Mouse (Mus musculus) limb, embryonic 11.5 days (tissue): ENCODE data around the gene Creb3l2. TPM values are rescaled to one million over a fixed set of nuclear protein-coding genes. Genes with fewer than 3 reads are reported as not detected.

ENCODE experiments used
- ATAC-seq: fragments of 200-750 bp; cut with Nextera tagmentation; 2 replicates; pipeline ENCODE4 v1.8.0; 2017; ENCODE audit warnings: low read depth; ENCODE audit not compliant: insufficient number of reproducible peaks, low FRiP score, low TSS enrichment
- DNase-seq: peaks from one replicate; pipeline ENCODE4 v3.0.0-alpha.2; 2015; ENCODE audit warnings: low spot score
- H3K27ac ChIP-seq: fragments of 300-500 bp; sonication (generic); replicated peaks from 2 replicates; pipeline ENCODE4 v1.5.1; 2014; ENCODE audit warnings: low read depth, mild to moderate bottlenecking, low read length
- H3K27me3 ChIP-seq: fragments of 300-500 bp; sonication (generic); 2 replicates; pipeline ENCODE4 v1.6.1; 2014; ENCODE audit warnings: mild to moderate bottlenecking, low read length, mixed read lengths; ENCODE audit not compliant: control insufficient read depth, insufficient read depth
- H3K36me3 ChIP-seq: fragments of 300-500 bp; sonication (generic); 2 replicates; pipeline ENCODE4 v1.6.1; 2014; ENCODE audit warnings: mild to moderate bottlenecking, low read length, moderate library complexity, mixed read lengths; ENCODE audit not compliant: control insufficient read depth, insufficient read depth
- H3K4me1 ChIP-seq: fragments of 300-500 bp; sonication (generic); 2 replicates; pipeline ENCODE4 v1.6.1; 2014; ENCODE audit warnings: low read length, mixed read lengths; ENCODE audit not compliant: control insufficient read depth, insufficient read depth
- H3K4me2 ChIP-seq: fragments of 300-500 bp; sonication (generic); 2 replicates; pipeline ENCODE4 v1.6.1; 2014; ENCODE audit warnings: low read depth, mild to moderate bottlenecking, moderate library complexity; ENCODE audit not compliant: severe bottlenecking
- H3K4me3 ChIP-seq: fragments of 300-500 bp; sonication (generic); 2 replicates; pipeline ENCODE4 v1.5.1; 2014; ENCODE audit warnings: low read depth, low read length
- H3K9ac ChIP-seq: fragments of 300-500 bp; sonication (generic); 2 replicates; pipeline ENCODE4 v1.6.1; 2014; ENCODE audit warnings: mild to moderate bottlenecking, low read length
- H3K9me3 ChIP-seq: fragments of 300-500 bp; sonication (generic); 2 replicates; pipeline ENCODE4 v1.6.1; 2016; ENCODE audit warnings: low read length; ENCODE audit not compliant: control insufficient read depth
- WGBS: fragments of 180-500 bp; shearing (Covaris S2); extraction: QIAGEN DNeasy Blood & Tissue Kit; methylation state at CpG from one replicate; pipeline ENCODE4 v1.1.7; 2014; 5-methylcytosine and 5-hydroxymethylcytosine counted together
- polyA plus RNA-seq: library from polyadenylated mRNA; unstranded; fragments of >200 nt; fragmentation: Nextera tagmentation; extraction: Ambion mirVana; gene quantifications from 2 replicates; pipeline ENCODE4 v1.2.1, GENCODE M21; 2014

The Creb3l2 gene
- polyA plus RNA-seq, 1 experiment from 2014 or later, result 25.2 TPM

GRCm38 (mm10) chr6:37425833-37426232 lies 16.1 kb downstream of the Creb3l2 start:
- H3K27me3 ChIP-seq, result no peaks in the 10 kb centered on the region
- no peak overlapping the region for H3K4me3 ChIP-seq
- H3K4me1 ChIP-seq, result peaks cover 36% of the 10 kb centered on the region
- no peaks in the 10 kb centered on the region for H3K36me3 ChIP-seq
- no peak overlapping the region for H3K4me2 ChIP-seq
- H3K9ac ChIP-seq, result no peak overlapping the region
- ATAC-seq (no peak), DNase-seq (no peak)
- H3K27ac ChIP-seq, result no peak overlapping the region
- 84% methylated on average over 3 of the region's 3 CpGs for WGBS
- no peaks in the 10 kb centered on the region for H3K9me3 ChIP-seq

DNA sequence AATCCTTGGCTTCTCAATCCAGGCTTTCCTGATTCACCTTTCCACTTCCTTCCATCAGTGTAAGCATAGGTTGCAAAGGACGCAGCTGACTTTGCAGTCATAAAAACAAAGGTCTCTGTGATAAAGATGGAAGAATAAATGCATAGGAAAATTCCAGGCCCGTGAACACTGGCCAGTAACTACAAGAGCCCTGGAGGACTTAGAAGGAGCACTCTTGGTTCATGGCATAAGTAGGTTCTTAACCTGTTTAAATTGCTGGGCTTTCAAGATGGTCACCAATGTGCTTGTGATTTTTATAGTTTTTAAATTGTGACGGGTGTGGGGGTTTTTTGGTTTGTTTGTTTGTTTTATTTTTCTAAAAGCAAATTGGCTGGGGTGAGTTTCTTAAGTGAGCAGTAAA lies 16.9 kb downstream of the Creb3l2 start:
- H3K4me1 ChIP-seq, result peaks cover 32% of the 10 kb centered on the region

GRCm38 (mm10) chr6:37424374-37424773 lies 17.6 kb downstream of the Creb3l2 start:
- 24% methylated on average over 7 of the region's 7 CpGs for WGBS
- no peak overlapping the region; the same call in 1 of the 2 replicates for H3K9ac ChIP-seq

More for the DNA sequence above, 16.9 kb downstream of the Creb3l2 start:
- Histone ChIP-seq H3K4me2 (no peak overlapping the region), H3K9ac (no peak overlapping the region), H3K36me3 (no peaks in the 10 kb centered on the region), H3K27ac (no peak overlapping the region), H3K27me3 (no peaks in the 10 kb centered on the region), H3K9me3 (no peaks in the 10 kb centered on the region), H3K4me3 (no peak overlapping the region)
- no peak for ATAC-seq
- no peak for DNase-seq
- WGBS, result 86% methylated on average over 3 of the region's 3 CpGs

DNA sequence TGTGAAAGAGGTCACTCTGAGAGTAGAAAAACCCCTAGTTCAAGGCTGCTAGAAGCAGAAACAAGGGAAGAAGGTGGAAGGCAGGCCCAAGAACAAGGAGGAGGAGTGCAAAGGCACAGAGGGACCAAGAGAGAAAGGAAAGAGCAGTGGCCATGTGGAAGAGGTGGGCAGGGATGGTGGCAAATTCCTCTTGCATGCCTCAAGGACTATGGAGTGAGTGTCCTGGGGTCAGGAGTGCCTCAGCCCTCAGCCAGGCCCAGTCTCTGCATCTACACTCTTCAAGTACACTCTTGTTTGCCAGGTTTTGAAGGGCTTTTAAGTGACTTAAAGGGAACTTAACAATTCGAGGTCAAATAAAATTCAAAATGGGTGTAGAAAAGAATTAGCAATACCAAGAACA lies 18.6 kb downstream of the Creb3l2 start:
- Histone ChIP-seq H3K4me1 (peaks cover 33% of the 10 kb centered on the region), H3K4me3 (no peak overlapping the region), H3K9me3 (no peaks in the 10 kb centered on the region), H3K27me3 (no peaks in the 10 kb centered on the region), H3K4me2 (no peak overlapping the region), H3K36me3 (no peaks in the 10 kb centered on the region), H3K9ac (no peak overlapping the region), H3K27ac (no peak overlapping the region)
- no peak for DNase-seq
- ATAC-seq, result no peak
- WGBS, result 78% methylated on average over 1 of the region's 1 CpGs

More at GRCm38 (mm10) chr6:37424374-37424773, 17.6 kb downstream of the Creb3l2 start:
- Histone ChIP-seq H3K36me3 (no peaks in the 10 kb centered on the region), H3K9me3 (no peaks in the 10 kb centered on the region), H3K4me3 (no peak overlapping the region), H3K4me2 (no peak overlapping the region), H3K27ac (peak overlapping the region; percentile 70), H3K27me3 (no peaks in the 10 kb centered on the region), H3K4me1 (peaks cover 33% of the 10 kb centered on the region)
- DNase-seq (peak; percentile 39), ATAC-seq (no peak)

GRCm38 (mm10) chr6:37421124-37421523 lies 20.8 kb downstream of the Creb3l2 start:
- DNase-seq (no peak), ATAC-seq (no peak)
- 86% methylated on average over 6 of the region's 6 CpGs for WGBS
- Histone ChIP-seq H3K4me1 (peaks cover 27% of the 10 kb centered on the region), H3K9ac (no peak overlapping the region), H3K27ac (no peak overlapping the region), H3K9me3 (no peaks in the 10 kb centered on the region), H3K36me3 (no peaks in the 10 kb centered on the region), H3K4me2 (no peak overlapping the region), H3K27me3 (no peaks in the 10 kb centered on the region), H3K4me3 (no peak overlapping the region)

DNA sequence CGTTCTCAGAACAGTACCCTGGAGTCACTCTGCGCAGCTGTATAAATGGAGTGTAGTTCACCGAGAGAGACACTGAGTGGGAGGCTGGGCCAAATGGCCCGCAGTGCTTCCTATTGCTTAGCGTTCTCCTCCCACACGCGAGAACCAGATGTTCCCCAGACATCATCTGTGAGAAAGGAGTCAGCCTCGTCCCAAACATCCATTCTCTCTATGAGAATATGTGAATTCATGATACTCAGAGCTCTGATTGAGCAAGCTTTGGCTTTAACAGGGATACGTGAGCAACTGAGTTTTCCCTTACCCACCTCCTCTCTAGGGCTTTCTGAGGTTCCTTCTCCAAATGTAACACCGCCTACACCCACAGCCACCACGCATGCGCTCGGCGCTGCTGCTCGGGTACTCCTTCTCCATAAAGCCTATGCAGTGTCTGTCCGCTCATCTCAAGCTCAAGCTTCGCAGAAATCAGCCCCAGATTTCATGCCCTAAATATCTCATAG lies 22.5 kb downstream of the Creb3l2 start:
- 72% methylated on average over 17 of the region's 17 CpGs for WGBS
- H3K27me3 ChIP-seq, result no peaks in the 10 kb centered on the region
- no peak overlapping the region for H3K4me2 ChIP-seq
- DNase-seq (no peak), ATAC-seq (no peak)
- no peak overlapping the region for H3K9ac ChIP-seq
- 0 out of 2 replicates have a peak overlapping the region, but pooled peaks have one; percentile 18 for H3K27ac ChIP-seq
- H3K4me3 ChIP-seq, result no peak overlapping the region
- no peaks in the 10 kb centered on the region for H3K36me3 ChIP-seq
- no peaks in the 10 kb centered on the region for H3K9me3 ChIP-seq
- peaks cover 34% of the 10 kb centered on the region for H3K4me1 ChIP-seq

GRCm38 (mm10) chr6:37418931-37419330 lies 23.0 kb downstream of the Creb3l2 start:
- ATAC-seq, result no peak
- Histone ChIP-seq H3K4me2 (no peak overlapping the region), H3K27me3 (no peaks in the 10 kb centered on the region), H3K9ac (no peak overlapping the region), H3K9me3 (no peaks in the 10 kb centered on the region), H3K4me3 (no peak overlapping the region), H3K4me1 (peaks cover 30% of the 10 kb centered on the region), H3K27ac (0 out of 2 replicates have a peak overlapping the region, but pooled peaks have one; percentile 18), H3K36me3 (no peaks in the 10 kb centered on the region)
- DNase-seq, result no peak
- WGBS, result 63% methylated on average over 6 of the region's 6 CpGs

GRCm38 (mm10) chr6:37416743-37417142 lies 25.2 kb downstream of the Creb3l2 start:
- Histone ChIP-seq H3K36me3 (no peaks in the 10 kb centered on the region), H3K9me3 (no peaks in the 10 kb centered on the region), H3K4me2 (no peak overlapping the region), H3K9ac (no peak overlapping the region), H3K27me3 (no peaks in the 10 kb centered on the region), H3K27ac (no peak overlapping the region), H3K4me3 (no peak overlapping the region), H3K4me1 (peaks cover 26% of the 10 kb centered on the region)
- DNase-seq (no peak), ATAC-seq (no peak)
- 89% methylated on average over 4 of the region's 4 CpGs for WGBS

DNA sequence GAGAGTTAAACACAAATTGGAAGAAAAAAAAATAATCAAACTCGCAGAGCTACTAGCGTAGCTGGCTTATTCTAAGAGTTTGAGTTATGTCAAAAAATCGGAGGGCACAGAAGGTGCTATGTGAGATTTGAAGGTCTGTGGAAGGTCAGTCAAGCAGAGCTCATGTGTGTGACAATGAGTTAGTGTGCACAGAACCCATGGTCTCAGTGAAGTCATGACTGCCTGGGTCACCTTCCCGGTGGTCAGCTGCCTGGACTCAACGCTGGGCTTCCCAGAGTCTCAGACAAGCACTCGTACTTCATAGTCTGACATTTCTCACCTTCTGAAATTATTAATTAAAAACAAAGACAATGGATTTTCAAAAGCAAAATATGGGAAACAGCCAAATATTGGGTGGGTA lies 26.4 kb downstream of the Creb3l2 start:
- Histone ChIP-seq H3K27me3 (no peaks in the 10 kb centered on the region), H3K36me3 (no peaks in the 10 kb centered on the region), H3K9me3 (no peaks in the 10 kb centered on the region), H3K4me2 (no peak overlapping the region), H3K4me3 (no peak overlapping the region), H3K4me1 (peaks cover 26% of the 10 kb centered on the region), H3K9ac (no peak overlapping the region), H3K27ac (peak overlapping the region; percentile 38)
- 78% methylated on average over 6 of the region's 6 CpGs for WGBS
- ATAC-seq, result 0 out of 2 replicates have a peak, but pooled peaks have one; percentile 28
- no peak for DNase-seq
